Mouse (Mus musculus) MEL (cell line): Measurements from ENCODE around the gene Lrch3. TPM values are rescaled to one million over a fixed set of nuclear protein-coding genes. Genes with fewer than 3 reads are reported as not detected.

Experiments
- DNase-seq: peaks from one replicate; pipeline ENCODE4 v3.0.0; 2011; ENCODE audit warnings: low read depth, low spot score
- H3K27ac ChIP-seq: 2 replicates; pipeline ENCODE4 v1.5.1; 2012; ENCODE audit warnings: low read depth, mild to moderate bottlenecking, control low read depth, low read length, moderate library complexity; ENCODE audit not compliant: control insufficient read depth
- H3K27me3 ChIP-seq, 2 experiments: fragments of 150-350 bp in 1 of 2; sonication (generic) in 1 of 2; 2 replicates each; pipeline ENCODE4 v1.6.1; 2012; ENCODE audit warnings: low read length in 2 of 2, mild to moderate bottlenecking in 2 of 2, improper control_type of control experiment in 1 of 2, moderate library complexity in 1 of 2; ENCODE audit not compliant: insufficient read depth in 2 of 2, control insufficient read depth in 1 of 2
- H3K36me3 ChIP-seq, 2 experiments: 2 replicates each; pipeline ENCODE4 v1.6.1; 2012 to 2014; ENCODE audit warnings: low read length in 2 of 2, improper control_type of control experiment in 1 of 2, inconsistent platforms in 1 of 2, mild to moderate bottlenecking in 1 of 2; ENCODE audit not compliant: insufficient read depth in 2 of 2, control insufficient read depth in 1 of 2
- H3K4me1 ChIP-seq, 2 experiments: fragments of 150-350 bp in 1 of 2; sonication (generic) in 1 of 2; 2 replicates each; pipeline ENCODE4 v1.6.1; 2012; ENCODE audit warnings: low read length in 2 of 2, improper control_type of control experiment in 1 of 2, mild to moderate bottlenecking in 1 of 2; ENCODE audit not compliant: insufficient read depth in 2 of 2, control insufficient read depth in 1 of 2
- H3K4me3 ChIP-seq, 2 experiments: fragments of 150-350 bp in 1 of 2; sonication (generic) in 1 of 2; 2 replicates each; pipeline ENCODE4 v1.5.1; 2012; ENCODE audit warnings: low read depth in 2 of 2, low read length in 2 of 2, mild to moderate bottlenecking in 2 of 2, moderate library complexity in 2 of 2, control low read depth in 1 of 2, improper control_type of control experiment in 1 of 2; ENCODE audit not compliant: control insufficient read depth in 1 of 2, insufficient read depth in 1 of 2
- H3K79me2 ChIP-seq: 2 replicates; pipeline ENCODE4 v1.6.1; 2012; ENCODE audit warnings: mild to moderate bottlenecking, low read length, moderate library complexity; ENCODE audit not compliant: control insufficient read depth, poor library complexity, insufficient read depth
- H3K9ac ChIP-seq: 2 replicates; pipeline ENCODE4 v1.6.1; 2012; ENCODE audit warnings: low read depth, mild to moderate bottlenecking, control low read depth, low read length, moderate library complexity; ENCODE audit not compliant: control insufficient read depth, poor library complexity, severe bottlenecking
- H3K9me3 ChIP-seq: fragments of 150-350 bp; sonication (generic); replicated peaks from 2 replicates; pipeline ENCODE4 v1.6.1; 2012; ENCODE audit warnings: mild to moderate bottlenecking, low read length, improper control_type of control experiment, moderate library complexity; ENCODE audit not compliant: insufficient read depth
- BHLHE40 ChIP-seq: IDR thresholded peaks from 2 replicates; pipeline ENCODE4 v1.6.1; 2012; ENCODE audit warnings: low read depth, mild to moderate bottlenecking, inconsistent platforms, low read length, improper control_type of control experiment, borderline replicate concordance
- E2F4 ChIP-seq: IDR thresholded peaks from 2 replicates; pipeline ENCODE4 v1.6.1; 2011; ENCODE audit warnings: low read depth, low read length, improper control_type of control experiment, borderline replicate concordance
- EP300 ChIP-seq, 2 experiments: IDR thresholded peaks; 2 replicates each; pipeline ENCODE4 v1.6.1; 2011; ENCODE audit warnings: improper control_type of control experiment in 2 of 2, low read length in 2 of 2, low read depth in 1 of 2, mild to moderate bottlenecking in 1 of 2
- ETS1 ChIP-seq: IDR thresholded peaks from 2 replicates; pipeline ENCODE4 v1.6.1; 2012; ENCODE audit warnings: low read depth, mild to moderate bottlenecking, inconsistent platforms, low read length, improper control_type of control experiment, moderate library complexity
- GABPA ChIP-seq: IDR thresholded peaks from 2 replicates; pipeline ENCODE4 v1.6.1; 2012; ENCODE audit warnings: low read depth, mild to moderate bottlenecking, inconsistent platforms, low read length, improper control_type of control experiment, moderate library complexity
- GATA1 ChIP-seq: IDR thresholded peaks from 2 replicates; pipeline ENCODE4 v1.6.1; 2011; ENCODE audit warnings: low read depth, low read length, improper control_type of control experiment
- KAT2A ChIP-seq: conservative IDR thresholded peaks from 2 replicates; pipeline ENCODE4 v1.6.1; 2012; ENCODE audit warnings: low read depth, low read length, improper control_type of control experiment, inconsistent platforms
- MAFK ChIP-seq: IDR thresholded peaks from 2 replicates; pipeline ENCODE4 v1.6.1; 2011; ENCODE audit warnings: low read depth, mild to moderate bottlenecking, low read length, improper control_type of control experiment, borderline replicate concordance
- MXI1 ChIP-seq: IDR thresholded peaks from 2 replicates; pipeline ENCODE4 v1.6.1; 2011; ENCODE audit warnings: mild to moderate bottlenecking, low read depth, low read length, improper control_type of control experiment
- MYB ChIP-seq: IDR thresholded peaks from 2 replicates; pipeline ENCODE4 v1.6.1; 2011; ENCODE audit warnings: mild to moderate bottlenecking, low read depth, low read length, improper control_type of control experiment
- MYC ChIP-seq: IDR thresholded peaks from 2 replicates; pipeline ENCODE4 v1.6.1; 2011; ENCODE audit warnings: low read depth, mild to moderate bottlenecking, low read length, improper control_type of control experiment, moderate library complexity
- NELFE ChIP-seq: IDR thresholded peaks from 2 replicates; pipeline ENCODE4 v1.6.1; 2011; ENCODE audit warnings: low read depth, low read length, improper control_type of control experiment
- POLR2AphosphoS2 ChIP-seq: IDR thresholded peaks from 2 replicates; pipeline ENCODE4 v1.6.1; 2011; ENCODE audit warnings: low read length, improper control_type of control experiment
- RAD21 ChIP-seq: IDR thresholded peaks from 2 replicates; pipeline ENCODE4 v1.6.1; 2011; ENCODE audit warnings: mild to moderate bottlenecking, low read depth, low read length, improper control_type of control experiment
- TAL1 ChIP-seq: IDR thresholded peaks from 2 replicates; pipeline ENCODE4 v1.6.1; 2012; ENCODE audit warnings: mild to moderate bottlenecking, inconsistent platforms, low read length, moderate library complexity, mixed read lengths
- USF2 ChIP-seq, 2 experiments: IDR thresholded peaks; 2 replicates each; pipeline ENCODE4 v1.6.1; 2011 to 2012; ENCODE audit warnings: improper control_type of control experiment in 2 of 2, low read length in 2 of 2, borderline replicate concordance in 1 of 2, inconsistent platforms in 1 of 2, low read depth in 1 of 2, mild to moderate bottlenecking in 1 of 2; ENCODE audit not compliant: insufficient read depth in 1 of 2
- ZC3H11A ChIP-seq: IDR thresholded peaks from 2 replicates; pipeline ENCODE4 v1.6.1; 2012; ENCODE audit warnings: low read depth, mild to moderate bottlenecking, inconsistent platforms, low read length, improper control_type of control experiment
- ZNF384 ChIP-seq: IDR thresholded peaks from 2 replicates; pipeline ENCODE4 v1.6.1; 2012; ENCODE audit warnings: low read depth, mild to moderate bottlenecking, inconsistent platforms, low read length, improper control_type of control experiment
- polyA plus RNA-seq, 2 experiments: library from polyadenylated mRNA; stranded (reverse) in 1 of 2; unstranded in 1 of 2; fragments of >175 nt in 1 of 2; fragments of >200 nt in 1 of 2; gene quantifications; 2 replicates each; pipeline versions ENCODE4 v1.2.1 to v1.2.4; 2012; ENCODE audit warnings: low replicate concordance in 2 of 2, low read depth in 1 of 2; ENCODE audit not compliant: insufficient read length in 2 of 2, insufficient read depth in 1 of 2, missing spikeins in 1 of 2
- total RNA-seq: library from RNA; depleted of rRNA; stranded (reverse); fragments of 300-350 nt; gene quantifications from 2 replicates; pipeline ENCODE4 v1.2.3, GENCODE M21; 2012

The Lrch3 gene
- total and polyA plus RNA-seq, 3 experiments: 8.6 to 17.0 TPM; not detected in 1

GRCm38 (mm10) chr16:32902051-32902428 is 11.9 kb upstream of the Lrch3 start:
- Histone ChIP-seq H3K4me3 (no peak overlapping the region), H3K27ac (no peak overlapping the region), H3K79me2 (no peaks in the 10 kb centered on the region), H3K9ac (no peak overlapping the region), H3K27me3 (no peaks in the 10 kb centered on the region), H3K9me3 (no peaks in the 10 kb centered on the region)
- no peak for DNase-seq
- TF ChIP-seq NELFE (no peak), MYC (no peak), E2F4 (no peak), MXI1 (no peak), RAD21 (no peak), GATA1 (no peak), MAFK (no peak), MYB (no peak), TAL1 (no peak), EP300 (IDR thresholded peaks at IDR 0.05; ENCODE audit: low read depth in 1 of 2, low read length in 2 of 2) (no peak), USF2 (IDR thresholded peaks at IDR 0.05; ENCODE audit: borderline replicate concordance in 1 of 2, insufficient read depth in 1 of 2, low read depth in 1 of 2, low read length in 2 of 2) (no peak), ZC3H11A (no peak), KAT2A (no peak), GABPA (no peak), POLR2AphosphoS2 (no peak), BHLHE40 (no peak)
- TF ChIP-seq, all 39 proteins: peak for 0
- no peaks in the 10 kb centered on the region for H3K4me1 ChIP-seq
- peaks cover 0 to 22% of the 10 kb centered on the region in 2 experiments; a peak in 2 of 4 replicates for H3K36me3 ChIP-seq

GRCm38 (mm10) chr16:32906186-32906585 is 7.7 kb upstream of the Lrch3 start:
- Histone ChIP-seq H3K79me2 (no peaks in the 10 kb centered on the region), H3K9ac (no peak overlapping the region), H3K4me3 (no peak overlapping the region), H3K36me3 (peaks cover under 1 to 12% of the 10 kb centered on the region in 2 experiments; a peak in 3 of 4 replicates), H3K27ac (no peak overlapping the region), H3K9me3 (no peaks in the 10 kb centered on the region), H3K4me1 (no peaks in the 10 kb centered on the region; a peak in 1 of 4 replicates), H3K27me3 (no peaks in the 10 kb centered on the region)
- TF ChIP-seq ZNF384 (no peak), BHLHE40 (no peak), ETS1 (no peak)
- DNase-seq: no peak
